Mouse (Mus musculus): Measurements from ENCODE around the gene Gpr55. TPM values are rescaled to one million over a fixed set of nuclear protein-coding genes. Genes with fewer than 3 reads are reported as not detected.

The Gpr55 gene
- 15.0 TPM for polyA plus RNA-seq (2017; shearing (Covaris generic))

GRCm38 (mm10) chr1:85960873-85961272 lies at the start of gene Gpr55:
Gene Gpr55, minus strand, starts transcription at chr1:85961007.

GRCm38 (mm10) chr1:85928057-85928687 lies 32.6 kb downstream of the Gpr55 start, which contains the start of gene 4933407L21Rik:
Gene 4933407L21Rik, plus strand, starts transcription at chr1:85928483.

GRCm38 (mm10) chr1:85894231-85894747 lies 66.5 kb downstream of the Gpr55 start, which contains the start of gene Itm2c:
Gene Itm2c, plus strand, starts transcription at chr1:85894281.

Other genes starting within 250 kb of the Gpr55 start
- 36.7 TPM for gene A630001G21Rik, start 182.4 kb downstream of the Gpr55 start, polyA plus RNA-seq (2017; shearing (Covaris generic))
- 25.3 TPM for gene Cab39, start 167.6 kb downstream of the Gpr55 start, polyA plus RNA-seq (2017; shearing (Covaris generic))
- 502 TPM for gene Itm2c, start 66.7 kb downstream of the Gpr55 start, polyA plus RNA-seq (2017; shearing (Covaris generic))
- 0.29 TPM for gene 4933407L21Rik, start 32.5 kb downstream of the Gpr55 start, polyA plus RNA-seq (2017; shearing (Covaris generic))
- gene Spata3, start 55.8 kb upstream of the Gpr55 start, polyA plus RNA-seq (2017; shearing (Covaris generic)): not detected
- gene 2810459M11Rik, start 84.9 kb upstream of the Gpr55 start, polyA plus RNA-seq (2017; shearing (Covaris generic)): not detected
- gene Psmd1, start 103.4 kb upstream of the Gpr55 start, polyA plus RNA-seq (2017; shearing (Covaris generic)): 126 TPM
- 0.32 TPM for gene Htr2b, start 151.0 kb upstream of the Gpr55 start, polyA plus RNA-seq (2017; shearing (Covaris generic))
- gene Gm21972, start 172.6 kb upstream of the Gpr55 start, polyA plus RNA-seq (2017; shearing (Covaris generic)): not detected
- gene Armc9, start 193.8 kb upstream of the Gpr55 start, polyA plus RNA-seq (2017; shearing (Covaris generic)): 10.8 TPM